7 mouse cellular contexts compared by ENCODE assay signal in genomic region chr1:172311248-172311906, GRCm38 (mm10). TPM values are rescaled to one million over a fixed set of nuclear protein-coding genes. Genes with fewer than 3 reads are reported as not detected.
DNase-seq lines count a peak whose midpoint lies in the region; ATAC-seq and TF ChIP-seq lines count a peak whose summit lies in the region.

No protein-coding gene starts in this region.

- H3K27ac ChIP-seq in embryonic facial prominence, embryonic 13.5 days, result peak overlapping the region; percentile 86
- H3K27ac ChIP-seq in heart, embryonic 15.5 days, result peak overlapping the region; percentile 91
- H3K27ac ChIP-seq in kidney, postnatal 0 days, result peak overlapping the region; percentile 96

- no peaks in the 10 kb centered on the region for H3K36me3 ChIP-seq in embryonic facial prominence, embryonic 13.5 days
- no peaks in the 10 kb centered on the region for H3K36me3 ChIP-seq in heart, embryonic 15.5 days
- no peaks in the 10 kb centered on the region for H3K36me3 ChIP-seq in kidney, postnatal 0 days (ENCODE audit: insufficient read depth, low read length)

- peak overlapping the region; percentile 93 for H3K4me2 ChIP-seq in embryonic facial prominence, embryonic 13.5 days
- peak overlapping the region; percentile 96 for H3K4me2 ChIP-seq in heart, embryonic 15.5 days
- peak overlapping the region; percentile 85 for H3K4me2 ChIP-seq in kidney, postnatal 0 days (ENCODE audit: low read length)

- 6% methylated on average over 23 of the region's 23 CpGs for WGBS in embryonic facial prominence, embryonic 13.5 days
- WGBS in heart, embryonic 15.5 days, result 4% methylated on average over 23 of the region's 23 CpGs
- 3% methylated on average over 23 of the region's 23 CpGs for WGBS in kidney, postnatal 0 days

- H3K9ac ChIP-seq in embryonic facial prominence, embryonic 13.5 days, result peak overlapping the region; percentile 77
- H3K9ac ChIP-seq in heart, embryonic 15.5 days, result peak overlapping the region; percentile 66
- H3K9ac ChIP-seq in kidney, postnatal 0 days (ENCODE audit: low read depth, low read length), result peak overlapping the region; percentile 69

- no peaks in the 10 kb centered on the region for H3K9me3 ChIP-seq in embryonic facial prominence, embryonic 13.5 days
- H3K9me3 ChIP-seq in heart, embryonic 15.5 days (replicated peaks), result no peaks in the 10 kb centered on the region
- no peaks in the 10 kb centered on the region for H3K9me3 ChIP-seq in kidney, postnatal 0 days (replicated peaks; ENCODE audit: low read length)

- peaks cover 40% of the 10 kb centered on the region for H3K4me1 ChIP-seq in embryonic facial prominence, embryonic 13.5 days
- peaks cover 24% of the 10 kb centered on the region for H3K4me1 ChIP-seq in heart, embryonic 15.5 days (replicated peaks)
- H3K4me1 ChIP-seq in kidney, postnatal 0 days (replicated peaks; ENCODE audit: insufficient read depth, low read length), result 0 out of 2 replicates have a peak, but pooled peaks cover 13% of the 10 kb centered on the region

- peak; percentile 95 for DNase-seq in ES-CJ7 (ENCODE audit: low read depth, low spot score)
- peak; percentile 78 for DNase-seq in adrenal gland, adult 8-10 months
- DNase-seq in kidney, postnatal 0 days (ENCODE audit: low spot score), result peak; percentile 84
- peak; percentile 89 for DNase-seq in lung, postnatal 36 days
- peak; percentile 63 for DNase-seq in right cerebral cortex, postnatal 25 days

- ATAC-seq in embryonic facial prominence, embryonic 13.5 days (ENCODE audit: insufficient number of reproducible peaks, insufficient read depth, low FRiP score, low TSS enrichment, low read depth), result no peak
- ATAC-seq in heart, embryonic 15.5 days (replicated peaks; ENCODE audit: insufficient number of reproducible peaks, insufficient read depth, low FRiP score, low read depth), result peak; percentile 7; the same call in 1 of the 2 replicates
- ATAC-seq in kidney, postnatal 0 days (replicated peaks; ENCODE audit: low FRiP score, low read depth), result peak; percentile 18; the same call in 1 of the 2 replicates

- TF ChIP-seq CTCF in kidney, postnatal 0 days (IDR thresholded peaks at IDR 0.05; ENCODE audit: low read depth), result no peak; the same call in 1 of the 2 replicates

- no peaks in the 10 kb centered on the region for H3K27me3 ChIP-seq in embryonic facial prominence, embryonic 13.5 days
- H3K27me3 ChIP-seq in heart, embryonic 15.5 days, result no peaks in the 10 kb centered on the region
- H3K27me3 ChIP-seq in kidney, postnatal 0 days (ENCODE audit: insufficient read depth, low read length), result no peaks in the 10 kb centered on the region

- peak overlapping the region; percentile 59 for H3K4me3 ChIP-seq in embryonic facial prominence, embryonic 13.5 days
- peak overlapping the region; percentile 77 for H3K4me3 ChIP-seq in heart, embryonic 15.5 days
- H3K4me3 ChIP-seq in kidney, postnatal 0 days (replicated peaks; ENCODE audit: low read depth, low read length), result peak overlapping the region; percentile 71

RNA-seq across cellular contexts. Expression of gene Atp1a2, which starts 13.5 kb away (rescaled TPM):
- 100 to 1,000 TPM in 1 of 4 experiments, 10 to 100 TPM in 3; 34.9 to 107 (median 92.5) TPM for total RNA-seq in adrenal gland, adult 8-10 months (2022)
- 1.9 and 2.5 TPM in 2 replicates for polyA plus RNA-seq in embryonic facial prominence, embryonic 13.5 days (2015; fragmentation: Nextera tagmentation; extraction: Ambion mirVana)
- polyA plus RNA-seq in heart, embryonic 15.5 days (2015; fragmentation: Nextera tagmentation; extraction: Ambion mirVana), result 17.4 and 17.9 TPM in 2 replicates
- polyA plus RNA-seq in kidney, postnatal 0 days (2015; fragmentation: Nextera tagmentation; extraction: Ambion mirVana), result 1.6 and 2.0 TPM in 2 replicates

RNA-seq across cellular contexts. Expression of gene Kcnj9, which starts 17.7 kb away (rescaled TPM):
- under 1 TPM; 0.10 to 0.95 (median 0.48) TPM for total RNA-seq in adrenal gland, adult 8-10 months (2022)
- polyA plus RNA-seq in embryonic facial prominence, embryonic 13.5 days (2015; fragmentation: Nextera tagmentation; extraction: Ambion mirVana), result 0.07 TPM in 1 of 2 replicates, not detected in the other
- not detected in 2 replicates for polyA plus RNA-seq in heart, embryonic 15.5 days (2015; fragmentation: Nextera tagmentation; extraction: Ambion mirVana)
- polyA plus RNA-seq in kidney, postnatal 0 days (2015; fragmentation: Nextera tagmentation; extraction: Ambion mirVana), result 0.03 and 0.06 TPM in 2 replicates

RNA-seq across cellular contexts. Expression of gene Kcnj10, which starts 29.6 kb away (rescaled TPM):
- 1 to 10 TPM; 1.0 to 2.6 (median 1.7) TPM for total RNA-seq in adrenal gland, adult 8-10 months (2022)
- 0.06 TPM in 2 replicates for polyA plus RNA-seq in embryonic facial prominence, embryonic 13.5 days (2015; fragmentation: Nextera tagmentation; extraction: Ambion mirVana)
- 0.03 and 0.06 TPM in 2 replicates for polyA plus RNA-seq in heart, embryonic 15.5 days (2015; fragmentation: Nextera tagmentation; extraction: Ambion mirVana)
- polyA plus RNA-seq in kidney, postnatal 0 days (2015; fragmentation: Nextera tagmentation; extraction: Ambion mirVana), result 3.3 and 4.2 TPM in 2 replicates

RNA-seq across cellular contexts. Expression of gene Igsf8, which starts 49.9 kb away (rescaled TPM):
- 10 to 100 TPM; 32.7 to 37.0 (median 35.8) TPM for total RNA-seq in adrenal gland, adult 8-10 months (2022)
- 46.9 and 49.8 TPM in 2 replicates for polyA plus RNA-seq in embryonic facial prominence, embryonic 13.5 days (2015; fragmentation: Nextera tagmentation; extraction: Ambion mirVana)
- 20.6 and 35.4 TPM in 2 replicates for polyA plus RNA-seq in heart, embryonic 15.5 days (2015; fragmentation: Nextera tagmentation; extraction: Ambion mirVana)
- polyA plus RNA-seq in kidney, postnatal 0 days (2015; fragmentation: Nextera tagmentation; extraction: Ambion mirVana), result 39.0 and 43.0 TPM in 2 replicates

RNA-seq across cellular contexts. Expression of gene Atp1a4, which starts 53.2 kb away (rescaled TPM):
- 1 to 10 TPM in 2 of 4 experiments, under 1 TPM in 2; 0.12 to 1.1 (median 0.76) TPM for total RNA-seq in adrenal gland, adult 8-10 months (2022)
- polyA plus RNA-seq in embryonic facial prominence, embryonic 13.5 days (2015; fragmentation: Nextera tagmentation; extraction: Ambion mirVana), result not detected in 2 replicates
- polyA plus RNA-seq in heart, embryonic 15.5 days (2015; fragmentation: Nextera tagmentation; extraction: Ambion mirVana), result 0.10 and 0.28 TPM in 2 replicates
- not detected in 2 replicates for polyA plus RNA-seq in kidney, postnatal 0 days (2015; fragmentation: Nextera tagmentation; extraction: Ambion mirVana)
